Mouse (Mus musculus): ENCODE measurements around the gene 1190002N15Rik. TPM values are rescaled to one million over a fixed set of nuclear protein-coding genes. Genes with fewer than 3 reads are reported as not detected.

The 1190002N15Rik gene
- polyA plus RNA-seq, 1 experiment from 2014 or later = 43.8 TPM

GRCm38 (mm10) chr9:94475973-94476372 is 61.9 kb downstream of the 1190002N15Rik start:
- no peak for ATAC-seq (ENCODE audit: insufficient number of reproducible peaks, insufficient read depth, low FRiP score, low TSS enrichment, low read depth)
- Histone ChIP-seq H3K4me3 (replicated peaks) (no peak overlapping the region), H3K4me1 (replicated peaks) (peaks cover 4% of the 10 kb centered on the region; the same call in 1 of the 2 replicates), H3K36me3 (no peaks in the 10 kb centered on the region), H3K27me3 (no peaks in the 10 kb centered on the region), H3K9me3 (no peaks in the 10 kb centered on the region), H3K27ac (no peak overlapping the region), H3K9ac (replicated peaks) (no peak overlapping the region), H3K4me2 (no peak overlapping the region)
- 94% methylated on average over 1 of the region's 1 CpGs for WGBS

DNA sequence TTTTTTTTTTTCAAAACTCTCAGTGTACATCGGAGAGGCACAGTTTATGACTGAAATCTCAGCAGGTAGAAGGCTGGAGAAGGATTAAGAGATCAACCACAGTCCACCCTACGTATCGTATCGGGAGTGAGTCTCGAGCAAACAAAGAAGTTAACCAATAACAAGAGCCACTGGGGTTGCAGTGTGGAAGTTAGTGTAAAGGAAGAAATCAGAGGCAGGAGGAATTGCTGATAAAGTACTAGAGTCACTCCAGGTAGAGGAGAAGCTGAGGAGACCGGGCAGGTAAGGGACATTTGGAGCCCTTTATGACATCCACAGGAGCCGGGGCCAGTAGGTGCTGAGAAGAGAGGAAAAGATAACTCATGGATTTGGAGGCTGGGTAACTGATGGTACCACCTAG is 64.0 kb downstream of the 1190002N15Rik start:
- Histone ChIP-seq H3K36me3 (no peaks in the 10 kb centered on the region), H3K27me3 (no peaks in the 10 kb centered on the region), H3K4me3 (replicated peaks) (no peak overlapping the region), H3K27ac (no peak overlapping the region), H3K4me1 (replicated peaks) (0 out of 2 replicates have a peak, but pooled peaks cover 4% of the 10 kb centered on the region), H3K4me2 (no peak overlapping the region), H3K9ac (replicated peaks) (no peak overlapping the region), H3K9me3 (no peaks in the 10 kb centered on the region)
- no peak for ATAC-seq (ENCODE audit: insufficient number of reproducible peaks, insufficient read depth, low FRiP score, low TSS enrichment, low read depth)
- WGBS = 53% methylated on average over 7 of the region's 7 CpGs

DNA sequence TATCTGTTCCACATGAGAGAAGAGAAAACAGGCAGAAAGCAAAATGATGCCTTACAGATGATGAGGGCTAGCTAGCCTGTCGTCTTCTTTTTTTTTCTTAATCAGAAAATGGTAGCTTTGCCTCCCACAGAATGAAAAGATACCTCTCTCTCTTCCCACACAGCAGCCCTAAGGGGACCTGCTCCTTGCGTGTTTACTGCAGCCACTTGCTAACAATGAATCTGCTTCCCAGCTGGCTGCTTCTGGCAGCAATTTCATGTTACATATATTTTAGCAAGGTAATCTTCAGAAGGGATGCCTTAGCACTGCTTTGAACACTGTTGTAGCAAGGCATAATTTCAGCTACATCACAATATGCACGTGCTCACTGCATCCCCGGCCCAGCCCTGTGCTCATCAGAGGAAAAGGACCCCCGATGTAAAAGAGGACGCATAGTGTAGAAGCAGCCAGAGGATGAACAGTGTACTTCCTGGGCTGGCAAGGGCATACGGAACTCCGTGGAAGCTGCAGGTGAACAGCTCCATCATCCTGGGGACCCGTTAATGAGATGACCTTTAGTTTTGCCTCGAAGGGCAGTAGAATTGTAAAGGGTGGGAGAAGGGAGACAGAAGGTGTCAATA is 64.8 kb downstream of the 1190002N15Rik start:
- Histone ChIP-seq H3K4me1 (replicated peaks) (0 out of 2 replicates have a peak, but pooled peaks cover 4% of the 10 kb centered on the region), H3K9ac (replicated peaks) (no peak overlapping the region), H3K27ac (no peak overlapping the region), H3K36me3 (no peaks in the 10 kb centered on the region), H3K9me3 (no peaks in the 10 kb centered on the region), H3K4me2 (no peak overlapping the region), H3K27me3 (no peaks in the 10 kb centered on the region), H3K4me3 (replicated peaks) (no peak overlapping the region)
- ATAC-seq (ENCODE audit: insufficient number of reproducible peaks, insufficient read depth, low FRiP score, low TSS enrichment, low read depth) = no peak
- 66% methylated on average over 10 of the region's 10 CpGs for WGBS

- Histone ChIP-seq H3K27ac (no peak overlapping the region), H3K9me3 (no peaks in the 10 kb centered on the region), H3K27me3 (no peaks in the 10 kb centered on the region), H3K4me2 (no peak overlapping the region), H3K4me1 (replicated peaks) (0 out of 2 replicates have a peak, but pooled peaks cover 4% of the 10 kb centered on the region), H3K9ac (replicated peaks) (no peak overlapping the region), H3K4me3 (replicated peaks) (no peak overlapping the region), H3K36me3 (no peaks in the 10 kb centered on the region)
- no peak for ATAC-seq (ENCODE audit: insufficient number of reproducible peaks, insufficient read depth, low FRiP score, low TSS enrichment, low read depth)
- WGBS = 64% methylated on average over 2 of the region's 2 CpGs
These were observed 66.4 kb downstream of the 1190002N15Rik start for GRCm38 (mm10) chr9:94471485-94471884.

Other genes starting within 250 kb of the 1190002N15Rik start
- gene Slc9a9, start 131.8 kb upstream of the 1190002N15Rik start, polyA plus RNA-seq (2016; fragmentation: Nextera tagmentation; extraction: Ambion mirVana) = 2.2 and 2.4 TPM in 2 replicates

Measured in limb, embryonic 12.5 days (tissue).